Mouse (Mus musculus): ENCODE results near the gene Gm45062.

GRCm38 (mm10) chr6:8353461-8353860 is 94.2 kb downstream of the Gm45062 start:
- no peak for TF ChIP-seq POLR2A (IDR thresholded peaks at IDR 0.05; ENCODE audit: borderline replicate concordance, extremely low read depth, insufficient read depth, insufficient read length, poor library complexity, severe bottlenecking)
- TF ChIP-seq CTCF (IDR thresholded peaks at IDR 0.05; ENCODE audit: borderline replicate concordance, extremely low read depth, insufficient read depth, insufficient read length), result no peak

Data from brain, embryonic 14.5 days (tissue).